8 mouse cellular contexts compared by ENCODE assay signal in genomic region chr11:97685613-97686321, GRCm38 (mm10). TPM values are rescaled to one million over a fixed set of nuclear protein-coding genes. Genes with fewer than 3 reads are reported as not detected.
DNase-seq lines count a peak whose midpoint lies in the region; ATAC-seq and TF ChIP-seq lines count a peak whose summit lies in the region.

Cisd3 (plus strand) TSS chr11:97685826.

- peak within 1 kb of the TSS; percentile 38 for H3K4me3 ChIP-seq in intestine, postnatal 0 days (ENCODE audit: low read depth, low read length)
- peak within 1 kb of the TSS; percentile 47 for H3K4me3 ChIP-seq in midbrain, embryonic 10.5 days

- ATAC-seq in intestine, postnatal 0 days: peak; percentile 84

- peak within 1 kb of the TSS; percentile 51 for H3K9ac ChIP-seq in intestine, postnatal 0 days (ENCODE audit: low read depth, low read length)

- H3K36me3 ChIP-seq in intestine, postnatal 0 days (ENCODE audit: control insufficient read depth, insufficient read depth): peaks cover 38% of the 10 kb centered on the region
- H3K36me3 ChIP-seq in midbrain, embryonic 10.5 days: peaks cover 64% of the 10 kb centered on the region

- no peaks in the 10 kb centered on the region for H3K9me3 ChIP-seq in intestine, postnatal 0 days (ENCODE audit: control insufficient read depth)
- no peaks in the 10 kb centered on the region for H3K9me3 ChIP-seq in midbrain, embryonic 10.5 days (replicated peaks)

- peak within 1 kb of the TSS; percentile 74 for H3K27ac ChIP-seq in intestine, postnatal 0 days (ENCODE audit: low read depth, low read length)
- peak within 1 kb of the TSS; percentile 71 for H3K27ac ChIP-seq in midbrain, embryonic 10.5 days (replicated peaks)

- peak within 1 kb of the TSS; percentile 66 for H3K4me2 ChIP-seq in intestine, postnatal 0 days (replicated peaks; ENCODE audit: low read depth)

- WGBS in intestine, postnatal 0 days: under 1% methylated on average over 42 of the region's 43 CpGs
- WGBS in midbrain, embryonic 10.5 days: 1% methylated on average over 43 of the region's 43 CpGs

- no peak for TF ChIP-seq CTCF in intestine, postnatal 0 days (IDR thresholded peaks at IDR 0.05; ENCODE audit: low read depth)

- no peaks in the 10 kb centered on the region for H3K27me3 ChIP-seq in intestine, postnatal 0 days (replicated peaks; ENCODE audit: control insufficient read depth, insufficient read depth, low read length)
- H3K27me3 ChIP-seq in midbrain, embryonic 10.5 days (ENCODE audit: low read depth, poor library complexity, severe bottlenecking): no peaks in the 10 kb centered on the region

- intact Hi-C loops in left cerebral cortex, postnatal 36 days (cut with DNase I): no loop called here

- DNase-seq in adipocyte (ENCODE audit: low spot score): peak; percentile 44
- peak; percentile 89 for DNase-seq in embryo, embryonic 9.5 days (ENCODE audit: extremely low spot score)
- no peak for DNase-seq in gonadal fat pad, adult 2 months (ENCODE audit: low read depth)
- DNase-seq in left cerebral cortex, postnatal 36 days (ENCODE audit: low spot score in 2 of 2): peak; percentile 90
- DNase-seq in midbrain, embryonic 10.5 days (ENCODE audit: low spot score): peak; percentile 86
- DNase-seq in right cerebral cortex, postnatal 36 days (ENCODE audit: low spot score in 2 of 2): peak; percentile 82 to 88
- peak; percentile 93 for DNase-seq in yolk sac, embryonic 10.5 days (ENCODE audit: low spot score)

- H3K4me1 ChIP-seq in intestine, postnatal 0 days (replicated peaks; ENCODE audit: control insufficient read depth, insufficient read depth, low read length): no peaks in the 10 kb centered on the region; the same call in 1 of the 2 replicates
- peaks cover 36% of the 10 kb centered on the region for H3K4me1 ChIP-seq in midbrain, embryonic 10.5 days

RNA-seq across cellular contexts. Expression of gene Cisd3, which starts in this region (rescaled TPM):
- 54.1 and 83.1 TPM in 2 replicates for polyA plus RNA-seq in gonadal fat pad, adult 2 months (2012; rRNA removed)
- polyA plus RNA-seq in intestine, postnatal 0 days (2015; fragmentation: Nextera tagmentation; extraction: Ambion mirVana): 122 and 123 TPM in 2 replicates
- total RNA-seq in left cerebral cortex, postnatal 36 days (2021): 10 to 100 TPM; 56.0 to 59.3 TPM
- polyA plus RNA-seq in midbrain, embryonic 10.5 days (2016; fragmentation: Nextera tagmentation; extraction: Ambion mirVana): 20.5 and 21.7 TPM in 2 replicates
